Mouse (Mus musculus) forebrain, postnatal 0 days (tissue): Measurements from ENCODE around the gene Anxa4. TPM values are rescaled to one million over a fixed set of nuclear protein-coding genes. Genes with fewer than 3 reads are reported as not detected.

Experiments used
- ATAC-seq: fragments of 200-750 bp; cut with Nextera tagmentation; 2 replicates; pipeline ENCODE4 v1.8.0; 2017; ENCODE audit warnings: mild to moderate bottlenecking, moderate library complexity
- DNase-seq: peaks from one replicate; pipeline ENCODE4 v3.0.0-alpha.2; 2015
- H3K27ac ChIP-seq: fragments of 300-500 bp; sonication (generic); 2 replicates; pipeline ENCODE4 v1.5.1; 2014; ENCODE audit warnings: low read depth, mild to moderate bottlenecking, antibody characterized with exemption, low read length, moderate library complexity, mixed read lengths
- H3K27me3 ChIP-seq: fragments of 300-500 bp; sonication (generic); 2 replicates; pipeline ENCODE4 v1.6.1; 2014; ENCODE audit warnings: mild to moderate bottlenecking, low read length, mixed read lengths; ENCODE audit not compliant: insufficient read depth
- H3K36me3 ChIP-seq: fragments of 300-500 bp; sonication (generic); 2 replicates; pipeline ENCODE4 v1.6.1; 2014; ENCODE audit warnings: mild to moderate bottlenecking, moderate library complexity; ENCODE audit not compliant: insufficient read depth
- H3K4me1 ChIP-seq: fragments of 300-500 bp; sonication (generic); 2 replicates; pipeline ENCODE4 v1.6.1; 2014; ENCODE audit warnings: antibody characterized with exemption; ENCODE audit not compliant: insufficient read depth
- H3K4me2 ChIP-seq: fragments of 300-500 bp; sonication (generic); 2 replicates; pipeline ENCODE4 v1.6.1; 2014; ENCODE audit warnings: low read depth, mild to moderate bottlenecking, moderate library complexity
- H3K4me3 ChIP-seq: fragments of 300-500 bp; sonication (generic); 2 replicates; pipeline ENCODE4 v1.5.1; 2014; ENCODE audit warnings: low read depth, low read length, mixed read lengths
- H3K9ac ChIP-seq: fragments of 300-500 bp; sonication (generic); 2 replicates; pipeline ENCODE4 v1.6.1; 2014; ENCODE audit warnings: mild to moderate bottlenecking
- H3K9me3 ChIP-seq: fragments of 300-500 bp; sonication (generic); 2 replicates; pipeline ENCODE4 v1.6.1; 2016; ENCODE audit warnings: low read length
- CTCF ChIP-seq: sonication (generic); IDR thresholded peaks from 2 replicates; pipeline ENCODE4 v1.5.1; 2016; ENCODE audit warnings: antibody characterized with exemption, control low read depth, low read depth
- WGBS: fragments of 180-500 bp; shearing (Covaris S2); extraction: QIAGEN DNeasy Blood & Tissue Kit; methylation state at CpG from one replicate; pipeline ENCODE4 v1.1.7; 2014; 5-methylcytosine and 5-hydroxymethylcytosine counted together
- polyA plus RNA-seq: library from polyadenylated mRNA; unstranded; fragments of >200 nt; fragmentation: Nextera tagmentation; extraction: Ambion mirVana; gene quantifications from 2 replicates; pipeline ENCODE4 v1.2.1, GENCODE M21; 2015
- total RNA-seq: library from RNA; depleted of rRNA; stranded (reverse); fragments of >200 nt; gene quantifications from 2 replicates; pipeline ENCODE4 v1.2.3, GENCODE M21; 2014

Gene Anxa4
- total and polyA plus RNA-seq, 2 experiments from 2014 or later, result 4.0 to 5.8 TPM

DNA sequence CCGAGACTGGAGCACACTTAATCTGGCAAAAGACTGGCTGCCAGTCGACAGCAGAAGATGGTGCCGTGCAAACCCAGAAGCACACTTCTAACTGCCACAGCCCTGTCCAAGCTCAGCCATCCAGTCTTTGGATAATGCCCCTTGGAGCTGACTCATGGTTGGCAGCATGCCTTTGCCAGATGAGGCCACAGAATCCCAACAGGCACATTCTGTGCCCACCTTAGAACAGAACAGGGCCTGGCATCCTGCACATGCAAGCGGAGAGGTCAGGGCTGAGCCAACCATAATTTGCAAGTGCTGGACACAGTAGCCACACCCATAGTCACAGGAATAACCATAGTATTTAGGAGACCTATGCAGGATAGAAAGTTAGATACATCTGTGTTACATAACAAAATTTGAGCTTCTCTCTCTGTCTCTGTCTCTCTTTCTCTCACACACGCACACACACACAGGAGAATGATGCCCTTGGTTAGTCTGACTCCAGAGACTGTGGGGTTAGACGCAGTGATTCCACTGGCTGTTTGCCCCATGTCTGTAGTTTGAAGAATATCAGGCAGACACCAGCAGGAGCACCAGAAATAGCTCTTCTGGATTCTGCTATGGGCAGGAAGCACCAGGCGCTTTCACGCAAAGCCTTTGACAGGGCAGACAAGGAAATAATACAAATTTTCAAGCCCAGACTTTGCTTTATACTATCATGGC, 17.2 kb downstream of the Anxa4 start:
- Histone ChIP-seq H3K4me2 (no peak overlapping the region), H3K4me1 (no peaks in the 10 kb centered on the region), H3K4me3 (no peak overlapping the region), H3K36me3 (no peaks in the 10 kb centered on the region), H3K27ac (no peak overlapping the region), H3K9ac (no peak overlapping the region), H3K9me3 (no peaks in the 10 kb centered on the region), H3K27me3 (no peaks in the 10 kb centered on the region)
- DNase-seq (no peak), ATAC-seq (no peak)
- no peak for TF ChIP-seq CTCF
- WGBS, result 79% methylated on average over 8 of the region's 8 CpGs

DNA sequence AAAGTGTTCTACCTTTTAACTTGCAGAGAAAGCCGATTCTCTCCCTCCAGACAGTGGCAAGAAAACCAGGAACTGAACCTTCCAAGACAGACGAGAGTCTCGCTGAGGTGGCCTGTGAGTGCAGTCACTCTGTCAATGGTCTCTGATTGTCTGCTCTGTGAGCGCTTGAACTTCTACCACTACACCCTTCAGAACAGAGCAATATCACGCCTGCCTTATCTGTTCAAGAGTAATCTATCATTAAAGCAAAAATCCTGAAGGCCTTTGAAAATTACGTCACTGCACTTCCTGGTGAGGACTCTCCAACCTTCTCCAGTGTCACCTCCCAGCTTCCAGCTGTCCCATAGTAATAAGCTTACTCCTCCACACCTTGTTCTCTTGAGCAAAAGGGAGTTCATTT, 18.4 kb downstream of the Anxa4 start:
- DNase-seq (no peak), ATAC-seq (no peak)
- H3K4me1 ChIP-seq, result no peaks in the 10 kb centered on the region
- no peak for TF ChIP-seq CTCF
- H3K27ac ChIP-seq, result no peak overlapping the region
- no peaks in the 10 kb centered on the region for H3K27me3 ChIP-seq
- H3K4me3 ChIP-seq, result no peak overlapping the region
- no peaks in the 10 kb centered on the region for H3K36me3 ChIP-seq
- H3K4me2 ChIP-seq, result no peak overlapping the region
- no peak overlapping the region for H3K9ac ChIP-seq
- WGBS, result 84% methylated on average over 6 of the region's 6 CpGs
- no peaks in the 10 kb centered on the region for H3K9me3 ChIP-seq

GRCm38 (mm10) chr6:86773830-86774229, 19.6 kb downstream of the Anxa4 start:
- TF ChIP-seq CTCF, result 0 out of 2 replicates have a peak, but pooled peaks have one; percentile 6
- no peak for ATAC-seq

GRCm38 (mm10) chr6:86772631-86773030, 20.8 kb downstream of the Anxa4 start:
- TF ChIP-seq CTCF, result no peak
- H3K4me2 ChIP-seq, result no peak overlapping the region
- no peak overlapping the region for H3K9ac ChIP-seq
- no peak overlapping the region for H3K27ac ChIP-seq
- H3K4me3 ChIP-seq, result no peak overlapping the region
- H3K9me3 ChIP-seq, result no peaks in the 10 kb centered on the region
- no peaks in the 10 kb centered on the region for H3K4me1 ChIP-seq
- 85% methylated on average over 7 of the region's 7 CpGs for WGBS
- H3K27me3 ChIP-seq, result no peaks in the 10 kb centered on the region
- H3K36me3 ChIP-seq, result no peaks in the 10 kb centered on the region
- DNase-seq, result no peak
- no peak for ATAC-seq

More at GRCm38 (mm10) chr6:86773830-86774229, 19.6 kb downstream of the Anxa4 start:
- Histone ChIP-seq H3K27ac (no peak overlapping the region), H3K27me3 (no peaks in the 10 kb centered on the region), H3K4me1 (no peaks in the 10 kb centered on the region), H3K4me2 (no peak overlapping the region), H3K9ac (no peak overlapping the region), H3K9me3 (no peaks in the 10 kb centered on the region), H3K36me3 (no peaks in the 10 kb centered on the region), H3K4me3 (no peak overlapping the region)
- 90% methylated on average over 4 of the region's 4 CpGs for WGBS
- no peak for DNase-seq

DNA sequence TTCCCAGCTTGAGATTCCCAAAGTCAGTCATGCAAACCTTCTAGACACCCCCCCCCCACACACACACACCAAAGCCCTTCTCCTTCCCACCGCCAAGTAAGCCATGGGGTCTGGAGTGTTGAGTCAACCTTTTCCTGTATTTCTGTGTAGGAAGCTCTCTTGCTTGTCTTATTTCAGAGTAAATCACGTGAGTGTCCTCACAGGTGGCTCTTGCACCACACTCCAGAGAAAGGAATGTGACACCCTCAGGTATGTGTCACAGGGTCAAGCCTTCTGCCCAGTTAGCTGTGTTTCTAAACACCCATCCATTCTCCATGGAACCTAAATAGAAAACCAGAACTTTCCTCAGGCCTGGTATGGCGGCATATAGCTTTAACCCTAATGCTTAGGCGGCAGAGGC, 24.4 kb downstream of the Anxa4 start:
- Histone ChIP-seq H3K9ac (no peak overlapping the region), H3K4me3 (no peak overlapping the region), H3K4me1 (no peaks in the 10 kb centered on the region), H3K27ac (no peak overlapping the region), H3K4me2 (no peak overlapping the region), H3K27me3 (no peaks in the 10 kb centered on the region), H3K9me3 (no peaks in the 10 kb centered on the region), H3K36me3 (no peaks in the 10 kb centered on the region)
- ATAC-seq, result no peak
- no peak for TF ChIP-seq CTCF
- 90% methylated on average over 4 of the region's 4 CpGs for WGBS
- no peak for DNase-seq

GRCm38 (mm10) chr6:86768186-86768776, 25.1 kb downstream of the Anxa4 start:
- 86% methylated on average over 4 of the region's 4 CpGs for WGBS
- no peak overlapping the region for H3K4me2 ChIP-seq
- no peak overlapping the region for H3K27ac ChIP-seq
- no peak overlapping the region for H3K9ac ChIP-seq
- DNase-seq (no peak), ATAC-seq (no peak)
- no peaks in the 10 kb centered on the region for H3K9me3 ChIP-seq
- no peaks in the 10 kb centered on the region for H3K4me1 ChIP-seq
- H3K27me3 ChIP-seq, result no peaks in the 10 kb centered on the region
- no peak overlapping the region for H3K4me3 ChIP-seq
- H3K36me3 ChIP-seq, result no peaks in the 10 kb centered on the region
- TF ChIP-seq CTCF, result no peak

DNA sequence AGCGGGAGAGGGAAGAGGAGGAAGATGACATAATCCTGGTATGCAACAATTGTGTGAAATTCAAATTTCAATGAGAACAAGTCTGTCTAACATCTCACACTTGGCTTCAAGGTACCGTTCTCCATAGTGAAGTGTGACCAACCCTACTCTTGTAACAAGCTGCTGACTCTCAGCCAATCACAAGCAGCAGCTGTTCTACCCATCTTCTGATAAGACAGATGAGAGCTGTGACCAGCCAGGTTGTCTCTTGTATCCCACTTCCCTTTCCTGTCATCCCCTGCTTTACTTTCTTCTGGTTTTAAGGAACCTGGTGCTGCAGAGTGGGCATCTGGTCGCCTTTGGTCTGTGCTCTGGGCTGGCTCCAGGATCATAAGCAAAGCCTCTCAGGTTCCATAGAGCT, 25.9 kb downstream of the Anxa4 start:
- Histone ChIP-seq H3K27ac (no peak overlapping the region), H3K4me3 (no peak overlapping the region), H3K27me3 (no peaks in the 10 kb centered on the region), H3K4me1 (no peaks in the 10 kb centered on the region), H3K36me3 (no peaks in the 10 kb centered on the region), H3K4me2 (no peak overlapping the region), H3K9ac (no peak overlapping the region), H3K9me3 (no peaks in the 10 kb centered on the region)
- 77% methylated on average over 3 of the region's 3 CpGs for WGBS
- no peak for ATAC-seq
- DNase-seq, result no peak
- TF ChIP-seq CTCF, result no peak
